ENCODE assay signal across 8 mouse cellular contexts in the genomic region with DNA sequence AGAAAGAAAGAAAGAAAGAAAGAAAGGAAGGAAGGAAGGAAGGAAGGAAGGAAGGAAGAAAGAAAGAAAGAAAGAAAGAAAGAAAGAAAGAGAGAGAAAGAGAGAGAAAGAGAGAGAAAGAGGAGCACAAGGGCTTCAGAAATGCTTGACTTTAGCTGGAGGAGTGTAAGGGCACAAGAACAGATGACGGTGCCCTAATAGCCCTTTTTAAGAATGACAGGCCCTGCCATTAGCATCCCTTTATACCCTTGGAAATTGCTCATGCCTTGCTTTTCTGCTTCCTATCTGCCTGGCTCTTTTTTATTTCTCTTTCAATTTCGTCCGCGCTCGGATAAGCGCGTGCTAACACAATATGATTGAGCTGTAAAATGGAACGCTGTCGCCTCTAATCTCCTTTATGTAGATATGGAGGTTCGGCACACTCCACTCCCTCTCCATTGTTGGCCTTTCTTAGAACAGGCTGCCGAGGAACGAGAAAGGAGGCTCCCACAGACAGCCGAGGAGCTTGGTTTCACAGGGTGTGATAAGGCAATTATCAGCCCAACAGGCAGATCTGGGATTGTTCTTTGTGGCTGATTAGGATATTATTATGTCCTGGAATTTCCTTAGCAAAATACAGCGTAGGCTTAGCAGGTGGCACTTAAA.
DNase-seq lines count a peak whose midpoint lies in the region; ATAC-seq lines count a peak whose summit lies in the region.

No protein-coding gene starts in this region.

- DNase-seq in heart, embryonic 10.5 days (ENCODE audit: low spot score): no peak
- peak; percentile 23 for DNase-seq in Muller cell, postnatal 12 days (ENCODE audit: inconsistent ontology term)
- peak; percentile 13 to 15 for DNase-seq in frontal cortex, postnatal 36 days (ENCODE audit: low spot score in 2 of 2)
- DNase-seq in thymus, adult 18-20 months: no peak
- DNase-seq in kidney, postnatal 25 days: no peak

- peak overlapping the region; percentile 52 for H3K4me2 ChIP-seq in heart, embryonic 11.5 days
- H3K4me2 ChIP-seq in kidney, embryonic 14.5 days (replicated peaks; ENCODE audit: low read depth, low read length): no peak overlapping the region

- H3K27me3 ChIP-seq in heart, embryonic 11.5 days (ENCODE audit: control insufficient read depth, insufficient read depth, low read length): no peaks in the 10 kb centered on the region
- no peaks in the 10 kb centered on the region for H3K27me3 ChIP-seq in heart, embryonic 10.5 days (ENCODE audit: insufficient read depth, poor library complexity, severe bottlenecking)
- H3K27me3 ChIP-seq in kidney, embryonic 14.5 days (ENCODE audit: control insufficient read depth, insufficient read depth, low read length): no peaks in the 10 kb centered on the region

- H3K9ac ChIP-seq in heart, embryonic 11.5 days (ENCODE audit: low read depth, low read length): no peak overlapping the region
- H3K9ac ChIP-seq in kidney, embryonic 14.5 days (ENCODE audit: low read depth, low read length): no peak overlapping the region

- H3K4me1 ChIP-seq in heart, embryonic 11.5 days (ENCODE audit: control insufficient read depth, insufficient read depth, low read length): peaks cover 12% of the 10 kb centered on the region
- H3K4me1 ChIP-seq in heart, embryonic 10.5 days: peaks cover 15% of the 10 kb centered on the region
- no peaks in the 10 kb centered on the region for H3K4me1 ChIP-seq in kidney, embryonic 14.5 days (ENCODE audit: control insufficient read depth, insufficient read depth, low read length)

- no peaks in the 10 kb centered on the region for H3K9me3 ChIP-seq in heart, embryonic 11.5 days (replicated peaks; ENCODE audit: control insufficient read depth, low read length)
- no peaks in the 10 kb centered on the region for H3K9me3 ChIP-seq in heart, embryonic 10.5 days
- H3K9me3 ChIP-seq in kidney, embryonic 14.5 days (ENCODE audit: control insufficient read depth, low read length): no peaks in the 10 kb centered on the region

- no peak overlapping the region for H3K4me3 ChIP-seq in heart, embryonic 11.5 days (ENCODE audit: low read depth, low read length)
- H3K4me3 ChIP-seq in heart, embryonic 10.5 days: no peak overlapping the region; the same call in 1 of the 2 replicates
- H3K4me3 ChIP-seq in kidney, embryonic 14.5 days (ENCODE audit: low read length): no peak overlapping the region

- ATAC-seq in heart, embryonic 11.5 days (replicated peaks; ENCODE audit: insufficient number of reproducible peaks, low FRiP score, low TSS enrichment): no peak
- 0 out of 2 replicates have a peak, but pooled peaks have one; percentile 33 for ATAC-seq in megakaryocyte-erythroid progenitor cell, adult 5-6 weeks (replicated peaks; ENCODE audit: low FRiP score, low TSS enrichment, poor library complexity, severe bottlenecking)
- ATAC-seq in kidney, embryonic 14.5 days (ENCODE audit: low FRiP score, low TSS enrichment): no peak

- H3K36me3 ChIP-seq in heart, embryonic 11.5 days (ENCODE audit: control insufficient read depth, insufficient read depth, low read length): no peaks in the 10 kb centered on the region
- H3K36me3 ChIP-seq in heart, embryonic 10.5 days: peaks cover 5% of the 10 kb centered on the region; the same call in 1 of the 2 replicates
- H3K36me3 ChIP-seq in kidney, embryonic 14.5 days (ENCODE audit: control insufficient read depth, insufficient read depth, low read length): no peaks in the 10 kb centered on the region

- WGBS in heart, embryonic 11.5 days (ENCODE audit: insufficient replicate concordance): 28% methylated on average over 14 of the region's 14 CpGs
- WGBS in heart, embryonic 10.5 days: 31% methylated on average over 14 of the region's 14 CpGs
- WGBS in kidney, embryonic 14.5 days: 56% methylated on average over 14 of the region's 14 CpGs

- no peak overlapping the region for H3K27ac ChIP-seq in heart, embryonic 11.5 days (ENCODE audit: low read depth, low read length)
- H3K27ac ChIP-seq in heart, embryonic 10.5 days: no peak overlapping the region
- no peak overlapping the region for H3K27ac ChIP-seq in kidney, embryonic 14.5 days (ENCODE audit: low read depth, low read length)

Comparison
In these comparisons a context has a peak if more than half of its experiments do, and no peak if none do; other contexts are left out.
1. DNase-seq: peak in Muller cell, postnatal 12 days (single experiment) and frontal cortex, postnatal 36 days (2 of 2); none in heart, embryonic 10.5 days (single experiment), thymus, adult 18-20 months (0 of 2) and kidney, postnatal 25 days (0 of 2).